Mouse (Mus musculus): ENCODE measurements around the gene Slc7a1.
"Not testable (repeated sequence)": the region's sequence is repeated elsewhere in the genome, so short reads cannot be mapped to it uniquely, and the experiment has no call there.

Slc7a1 gene

GRCm38 (mm10) chr5:148366455-148366854 is 33.2 kb downstream of the Slc7a1 start:
- DNase-seq (ENCODE audit: low spot score): no peak

GRCm38 (mm10) chr5:148363441-148364113 is 36.1 kb downstream of the Slc7a1 start:
- DNase-seq (ENCODE audit: low spot score): no peak

GRCm38 (mm10) chr5:148362296-148362695 is 37.4 kb downstream of the Slc7a1 start:
- no peak for DNase-seq (ENCODE audit: low spot score)

DNA sequence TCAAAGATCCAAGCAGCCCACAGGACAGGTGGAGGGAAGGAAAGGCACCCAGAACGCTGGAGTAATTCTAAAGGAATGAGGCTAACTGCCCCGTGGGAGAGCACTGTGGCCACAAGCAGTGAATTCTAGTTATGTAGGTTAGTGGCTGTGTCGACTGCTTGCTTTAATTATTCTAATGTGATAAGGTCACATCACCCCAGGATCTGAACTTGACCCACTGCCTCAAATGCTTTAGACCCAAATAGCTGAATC is 38.0 kb downstream of the Slc7a1 start:
- no peak for DNase-seq (ENCODE audit: low spot score)

- peak; percentile 45 for DNase-seq (ENCODE audit: low spot score)
Observed at GRCm38 (mm10) chr5:148360922-148361758, 38.6 kb downstream of the Slc7a1 start.

GRCm38 (mm10) chr5:148359131-148359530 is 40.6 kb downstream of the Slc7a1 start:
- DNase-seq (ENCODE audit: low spot score): no peak

- DNase-seq (ENCODE audit: low spot score): no peak
Observed at GRCm38 (mm10) chr5:148357168-148357567, 42.5 kb downstream of the Slc7a1 start.

DNA sequence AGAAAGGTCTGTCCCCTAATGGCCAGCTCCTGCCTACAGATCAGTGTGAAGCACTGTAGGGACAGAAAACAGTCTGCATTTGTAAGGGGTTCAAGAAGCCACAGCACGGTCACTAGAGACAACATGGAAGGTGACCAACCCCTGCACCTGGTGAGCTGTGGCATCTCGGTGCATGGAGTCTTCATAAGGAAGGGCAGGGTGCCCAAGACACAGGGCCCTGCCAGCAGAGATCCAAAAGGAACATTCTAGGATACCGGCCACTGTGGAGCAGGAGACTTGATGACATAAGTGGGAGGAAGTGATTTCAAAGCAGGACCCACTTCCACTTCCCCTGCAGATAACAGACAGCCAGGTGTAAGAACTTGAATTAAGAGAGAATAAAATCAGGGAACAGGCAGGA is 43.9 kb downstream of the Slc7a1 start:
- no peak for DNase-seq (ENCODE audit: low spot score)

DNA sequence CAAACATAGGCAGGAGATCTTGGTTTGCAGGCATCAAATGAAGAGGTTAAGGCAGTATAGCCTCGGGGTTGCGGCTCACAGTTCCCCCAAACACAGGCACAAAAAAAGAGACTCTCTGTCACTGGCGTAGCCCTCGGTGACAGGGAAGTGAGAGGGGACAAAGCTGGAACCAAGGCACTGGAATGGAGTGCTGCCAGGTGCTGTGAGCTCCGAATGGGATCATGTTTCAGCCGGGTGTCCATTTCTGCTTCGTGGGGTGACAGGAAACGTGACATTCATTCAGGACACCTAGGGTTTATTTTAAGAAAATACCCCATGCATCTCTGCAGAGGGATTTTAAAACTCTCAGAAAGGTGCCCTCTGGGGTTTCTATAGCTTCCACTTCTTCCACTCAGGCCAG is 45.2 kb downstream of the Slc7a1 start:
- no peak for DNase-seq (ENCODE audit: low spot score)

- no peak for DNase-seq (ENCODE audit: low spot score)
Observed at GRCm38 (mm10) chr5:148353429-148353828, 46.3 kb downstream of the Slc7a1 start.

GRCm38 (mm10) chr5:148349327-148350011 is 50.2 kb downstream of the Slc7a1 start:
- peak; percentile 47 for DNase-seq (ENCODE audit: low spot score)

DNA sequence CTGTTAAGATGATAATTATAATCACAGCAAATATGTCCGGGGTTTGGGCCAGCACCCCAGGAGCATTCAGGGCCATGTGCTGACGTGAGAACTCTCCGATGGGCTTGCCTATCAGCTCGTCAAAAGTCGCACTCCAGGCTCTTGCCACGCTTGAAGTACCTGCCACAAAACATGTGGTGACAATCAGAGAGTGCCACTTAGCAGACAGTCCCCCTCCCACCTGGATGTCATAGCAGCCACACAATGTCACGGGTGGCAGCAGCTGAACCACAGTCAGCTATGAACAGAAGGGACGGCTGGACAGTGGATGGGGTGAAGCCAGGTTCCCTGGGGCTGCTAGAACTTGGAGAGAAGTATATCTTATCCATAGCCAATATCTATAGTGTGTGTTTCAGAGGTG is 51.6 kb downstream of the Slc7a1 start:
- DNase-seq (ENCODE audit: low spot score): no peak

GRCm38 (mm10) chr5:148346543-148346942 is 53.2 kb downstream of the Slc7a1 start:
- no peak for DNase-seq (ENCODE audit: low spot score)

DNA sequence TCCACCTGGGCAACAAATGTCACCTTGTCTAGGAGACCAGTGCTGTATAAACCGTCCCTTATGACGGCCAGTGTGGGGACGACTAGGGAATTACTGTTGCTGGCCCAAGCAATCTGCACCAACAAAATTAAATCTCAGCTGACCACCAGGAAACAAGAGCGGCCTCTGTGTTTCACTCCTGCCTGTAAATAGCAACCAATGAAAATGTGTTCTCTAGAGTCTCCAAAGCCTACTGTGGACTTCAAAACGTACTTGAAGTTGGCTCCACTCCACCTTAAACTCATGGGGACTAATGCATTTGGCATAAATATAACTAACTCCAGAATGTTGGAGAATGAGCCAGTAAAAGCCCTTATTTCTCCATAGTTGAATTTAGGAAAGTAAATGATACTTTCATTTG is 55.3 kb downstream of the Slc7a1 start:
- DNase-seq (ENCODE audit: low spot score): no peak

DNA sequence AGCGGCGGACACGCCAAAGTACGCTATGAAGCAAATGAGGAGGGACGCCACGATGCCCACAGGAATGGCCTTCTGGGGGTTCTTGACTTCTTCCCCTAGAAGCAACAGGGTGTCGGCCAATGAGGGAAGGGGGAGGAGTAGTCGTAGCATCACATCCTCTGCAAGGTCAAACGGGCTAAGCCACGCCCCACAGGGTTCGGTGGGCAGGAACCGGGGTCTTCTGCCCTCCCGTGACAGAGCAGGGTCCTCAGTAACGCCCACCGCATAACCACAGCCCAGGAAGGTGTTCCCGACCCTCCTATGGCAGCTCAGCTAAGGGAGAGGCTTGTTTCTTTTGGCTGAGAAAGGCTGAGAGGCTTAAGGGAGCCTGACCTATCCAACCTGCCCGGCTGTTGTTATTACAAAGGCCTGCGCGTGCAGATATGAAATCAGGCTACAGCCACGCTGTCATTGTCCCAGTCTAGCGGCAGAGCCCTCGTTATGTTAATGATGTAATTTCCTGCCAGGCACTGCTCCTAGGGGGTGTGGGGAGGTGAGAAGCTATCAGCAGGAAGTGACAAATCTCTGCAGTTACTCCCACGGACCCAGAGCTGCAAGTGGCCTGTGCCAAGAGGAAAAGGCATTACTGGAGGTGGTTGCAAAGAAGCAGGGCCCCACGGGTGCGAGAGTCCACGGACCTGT is 57.5 kb downstream of the Slc7a1 start:
- DNase-seq (ENCODE audit: low spot score): peak; percentile 48

DNA sequence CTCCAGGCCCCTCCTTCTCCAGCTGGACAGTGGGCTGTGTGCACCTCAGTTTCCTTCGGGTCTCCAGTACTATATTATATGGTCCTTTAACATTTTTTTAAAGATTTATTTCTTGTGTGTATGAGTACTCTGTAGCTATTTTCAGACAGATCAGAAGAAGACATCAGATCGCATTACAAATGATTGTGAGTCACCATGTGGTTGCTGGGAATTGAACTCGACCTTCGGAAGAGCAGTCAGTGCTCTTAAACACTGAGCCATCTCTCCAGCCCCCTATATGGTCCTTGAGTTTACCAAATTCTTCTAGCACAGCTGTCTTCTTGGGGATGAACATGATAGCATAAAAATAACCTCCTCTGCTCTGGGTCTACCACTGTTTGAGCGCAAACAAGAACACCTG is 60.6 kb downstream of the Slc7a1 start:
- no peak for DNase-seq (ENCODE audit: low spot score)

DNA sequence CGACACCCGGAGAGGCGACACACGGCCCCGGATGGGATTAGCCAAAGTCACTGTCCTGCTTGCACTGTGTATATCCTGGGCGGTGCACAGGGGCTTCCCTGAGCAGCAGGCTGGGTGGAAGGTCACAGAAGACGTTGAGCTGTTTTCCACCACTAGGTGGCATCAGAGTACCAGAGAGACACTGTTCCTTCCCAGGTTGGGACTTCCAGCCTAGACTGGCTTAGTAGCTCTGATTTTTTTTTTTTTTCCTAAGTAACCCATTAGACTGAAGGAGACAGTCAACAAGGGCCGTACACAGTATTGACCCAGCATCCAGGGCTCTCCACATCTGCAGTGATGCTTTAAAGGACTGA is 67.1 kb downstream of the Slc7a1 start:
- peak; percentile 91 for DNase-seq (ENCODE audit: low spot score)

DNA sequence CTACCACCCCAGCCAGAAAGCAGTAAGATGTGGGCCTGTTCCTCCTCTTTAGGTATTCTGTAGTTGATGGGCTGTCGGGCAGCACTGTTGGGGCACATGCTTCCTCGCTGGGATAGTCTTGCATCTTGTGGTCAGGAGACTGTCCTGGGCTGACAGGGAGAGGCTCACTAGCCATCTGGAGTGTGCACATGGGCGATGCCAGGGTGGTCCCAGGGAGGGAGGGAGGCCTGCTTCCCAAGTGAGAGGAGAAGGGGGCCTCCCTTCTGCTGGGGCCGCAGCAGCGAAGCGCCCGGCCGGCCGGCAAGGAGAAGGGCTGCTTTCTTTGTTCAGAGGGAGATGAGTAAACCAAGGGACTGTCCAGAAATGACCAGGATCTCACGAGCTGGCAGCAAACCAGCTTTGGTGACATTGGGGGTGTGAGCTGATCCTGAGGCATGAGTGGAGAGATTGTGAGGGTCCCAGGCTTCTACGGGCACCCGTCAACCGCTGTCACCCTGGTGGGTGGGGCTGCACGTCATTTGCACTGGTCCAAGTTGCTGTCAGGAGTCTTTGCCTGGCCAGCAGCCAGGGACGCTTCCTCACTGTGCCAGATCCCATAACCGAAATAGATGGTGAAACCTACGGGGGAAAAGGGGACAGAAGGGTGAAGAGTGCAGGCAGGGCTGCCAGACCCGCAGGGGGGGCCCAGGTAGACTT is 67.6 kb downstream of the Slc7a1 start:
- DNase-seq (ENCODE audit: low spot score): no peak

GRCm38 (mm10) chr5:148331229-148331776 is 68.4 kb downstream of the Slc7a1 start:
- no peak for DNase-seq (ENCODE audit: low spot score)

DNA sequence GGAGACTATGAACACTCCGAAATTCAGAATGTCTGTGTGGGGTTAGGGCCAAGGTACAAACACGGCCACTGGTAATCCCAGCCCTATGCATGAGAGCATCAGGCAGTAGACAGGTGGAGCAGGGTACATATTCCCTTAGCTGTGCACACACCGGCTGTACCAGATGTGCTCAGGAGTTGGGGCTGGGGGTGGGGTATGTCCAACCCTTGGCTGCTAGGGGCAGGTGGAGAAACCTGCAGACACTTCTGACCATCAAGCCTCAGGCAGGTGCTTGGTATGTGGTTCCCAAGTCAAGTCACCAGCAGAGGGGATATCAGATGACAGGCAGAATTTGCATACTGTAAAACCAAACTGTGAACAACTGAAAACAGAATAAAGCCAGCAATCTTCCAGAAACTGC is 70.7 kb downstream of the Slc7a1 start:
- no peak for DNase-seq (ENCODE audit: low spot score)

GRCm38 (mm10) chr5:148326295-148326694 is 73.4 kb downstream of the Slc7a1 start:
- DNase-seq (ENCODE audit: low spot score): not testable (repeated sequence)
